Mouse (Mus musculus) heart, postnatal 4 days (tissue): ENCODE measurements around the gene C1qtnf1. TPM values are rescaled to one million over a fixed set of nuclear protein-coding genes. Genes with fewer than 3 reads are reported as not detected.

Experiments used
- total RNA-seq, 2 experiments: library from RNA; stranded (reverse); gene quantifications; 2 replicates each; pipeline ENCODE4 v1.2.3; 2021

C1qtnf1 gene
- total RNA-seq, 2 experiments from 2014 or later: 21.2 to 25.1 TPM

Other genes starting within 250 kb of the C1qtnf1 start
- gene Cyth1, start 179.6 kb upstream of the C1qtnf1 start, total RNA-seq: 10 to 100 TPM; 38.3 to 39.1 TPM
- 10 to 100 TPM; 15.5 to 18.7 TPM for gene Usp36, start 138.0 kb upstream of the C1qtnf1 start, total RNA-seq
- 1 to 10 TPM; 1.9 to 2.5 TPM for gene Cep295nl, start 85.7 kb upstream of the C1qtnf1 start, total RNA-seq
- gene Timp2, start 72.5 kb upstream of the C1qtnf1 start, total RNA-seq: 100 to 1,000 TPM; 206 to 223 TPM
- 10 to 100 TPM; 20.2 to 24.4 TPM for gene Lgals3bp, start 26.1 kb upstream of the C1qtnf1 start, total RNA-seq
- gene Cant1, start 9.1 kb upstream of the C1qtnf1 start, total RNA-seq: 10 to 100 TPM; 19.6 to 20.2 TPM
- 1 to 10 TPM; 4.0 to 5.8 TPM for gene Engase, start 48.6 kb downstream of the C1qtnf1 start, total RNA-seq